Mouse (Mus musculus) limb, embryonic 15.5 days (tissue): ENCODE measurements at regions not wholly inside any gene's neighbourhood (a gene's known extent, or its start where the extent isn't known, plus 50 kb on each side); places are given as distances from the start of the nearest gene placed in this dataset.

Experiments used
- ATAC-seq: fragments of 200-750 bp; cut with Nextera tagmentation; 2 replicates; pipeline ENCODE4 v1.8.0; 2017; ENCODE audit warnings: low read depth, moderate TSS enrichment; ENCODE audit not compliant: insufficient number of reproducible peaks, low FRiP score, low TSS enrichment
- H3K27ac ChIP-seq: fragments of 300-500 bp; sonication (generic); 2 replicates; pipeline ENCODE4 v1.5.1; 2015; ENCODE audit warnings: moderate library complexity, mild to moderate bottlenecking, inconsistent platforms
- H3K27me3 ChIP-seq: fragments of 300-500 bp; sonication (generic); 2 replicates; pipeline ENCODE4 v1.6.1; 2015; ENCODE audit warnings: inconsistent platforms
- H3K36me3 ChIP-seq: fragments of 300-500 bp; sonication (generic); 2 replicates; pipeline ENCODE4 v1.6.1; 2015; ENCODE audit warnings: inconsistent platforms
- H3K4me1 ChIP-seq: fragments of 300-500 bp; sonication (generic); 2 replicates; pipeline ENCODE4 v1.6.1; 2015; ENCODE audit warnings: inconsistent platforms
- H3K4me2 ChIP-seq: fragments of 300-500 bp; sonication (generic); 2 replicates; pipeline ENCODE4 v1.6.1; 2015; ENCODE audit warnings: mild to moderate bottlenecking, inconsistent platforms
- H3K4me3 ChIP-seq: fragments of 300-500 bp; sonication (generic); 2 replicates; pipeline ENCODE4 v1.5.1; 2015; ENCODE audit warnings: mild to moderate bottlenecking, inconsistent platforms
- H3K9ac ChIP-seq: fragments of 300-500 bp; sonication (generic); 2 replicates; pipeline ENCODE4 v1.6.1; 2015; ENCODE audit warnings: inconsistent platforms
- H3K9me3 ChIP-seq: fragments of 300-500 bp; sonication (generic); 2 replicates; pipeline ENCODE4 v1.6.1; 2016; ENCODE audit warnings: inconsistent platforms
- WGBS: fragments of 180-500 bp; shearing (Covaris S2); methylation state at CpG from one replicate; pipeline ENCODE4 v1.1.7; 2015; 5-methylcytosine and 5-hydroxymethylcytosine counted together

DNA sequence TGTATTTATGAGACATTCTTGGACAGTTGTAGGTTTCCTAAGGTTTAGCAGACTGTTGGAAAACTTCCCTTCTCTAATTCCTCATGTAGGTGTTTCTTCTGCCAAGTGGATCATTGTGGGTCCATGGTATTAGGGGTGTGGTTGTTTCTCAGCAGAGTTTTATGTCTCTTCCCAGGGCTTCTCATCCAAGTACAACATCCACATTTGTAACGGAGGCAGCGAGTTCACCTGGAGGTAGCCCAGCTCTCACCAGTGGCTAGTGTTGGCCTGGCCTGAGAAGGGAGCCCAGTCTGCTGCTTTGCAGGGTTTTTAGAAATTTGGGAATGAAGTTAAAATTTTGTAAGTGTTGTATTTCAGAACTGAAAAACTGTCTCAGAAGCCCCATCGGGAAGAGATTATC is 122.4 kb downstream of the Wnt5a start:
- Histone ChIP-seq H3K9ac (no peak overlapping the region), H3K27ac (no peak overlapping the region), H3K4me2 (no peak overlapping the region), H3K36me3 (no peaks in the 10 kb centered on the region), H3K4me3 (no peak overlapping the region), H3K9me3 (no peaks in the 10 kb centered on the region), H3K27me3 (no peaks in the 10 kb centered on the region), H3K4me1 (no peaks in the 10 kb centered on the region; the same call in 1 of the 2 replicates)
- ATAC-seq, result no peak
- 65% methylated on average over 3 of the region's 3 CpGs for WGBS

DNA sequence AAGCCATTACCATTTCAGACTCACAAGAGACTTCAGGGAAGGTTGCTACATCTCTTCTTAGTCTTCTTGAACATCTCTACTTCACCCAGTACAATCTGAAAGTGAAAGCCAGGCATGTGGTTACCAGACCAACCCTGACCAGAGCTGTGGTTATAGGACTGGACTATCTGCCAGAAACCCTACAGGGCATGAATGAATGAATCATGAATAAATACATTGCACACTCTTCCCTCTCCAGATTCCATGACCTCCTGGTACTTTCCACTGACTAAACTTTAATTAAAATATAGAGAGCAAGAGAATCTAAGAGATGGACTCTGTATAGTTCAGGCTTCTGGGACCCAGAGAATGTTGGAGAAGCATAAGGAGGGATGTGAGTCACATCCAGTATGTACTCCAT is 130.6 kb downstream of the Wnt5a start:
- Histone ChIP-seq H3K27ac (no peak overlapping the region), H3K27me3 (no peaks in the 10 kb centered on the region), H3K4me2 (no peak overlapping the region), H3K4me3 (no peak overlapping the region), H3K9ac (no peak overlapping the region), H3K36me3 (no peaks in the 10 kb centered on the region), H3K9me3 (no peaks in the 10 kb centered on the region), H3K4me1 (no peaks in the 10 kb centered on the region)
- no peak for ATAC-seq

- no peak for ATAC-seq
These were observed 134.5 kb downstream of the Wnt5a start for GRCm38 (mm10) chr14:28639056-28639455.

GRCm38 (mm10) chr14:28645807-28646206 is 141.3 kb downstream of the Wnt5a start:
- H3K27ac ChIP-seq, result no peak overlapping the region
- H3K27me3 ChIP-seq, result no peaks in the 10 kb centered on the region
- no peak overlapping the region for H3K4me2 ChIP-seq
- H3K4me1 ChIP-seq, result no peaks in the 10 kb centered on the region
- ATAC-seq, result no peak
- H3K9me3 ChIP-seq, result no peaks in the 10 kb centered on the region
- H3K36me3 ChIP-seq, result no peaks in the 10 kb centered on the region
- WGBS, result 75% methylated on average over 2 of the region's 2 CpGs
- no peak overlapping the region for H3K9ac ChIP-seq
- no peak overlapping the region for H3K4me3 ChIP-seq

More at GRCm38 (mm10) chr14:28639056-28639455, 134.5 kb downstream of the Wnt5a start:
- Histone ChIP-seq H3K9ac (no peak overlapping the region), H3K36me3 (no peaks in the 10 kb centered on the region), H3K4me2 (no peak overlapping the region), H3K27me3 (no peaks in the 10 kb centered on the region), H3K27ac (no peak overlapping the region), H3K4me1 (no peaks in the 10 kb centered on the region), H3K9me3 (no peaks in the 10 kb centered on the region), H3K4me3 (no peak overlapping the region)
- WGBS, result 78% methylated on average over 5 of the region's 5 CpGs

DNA sequence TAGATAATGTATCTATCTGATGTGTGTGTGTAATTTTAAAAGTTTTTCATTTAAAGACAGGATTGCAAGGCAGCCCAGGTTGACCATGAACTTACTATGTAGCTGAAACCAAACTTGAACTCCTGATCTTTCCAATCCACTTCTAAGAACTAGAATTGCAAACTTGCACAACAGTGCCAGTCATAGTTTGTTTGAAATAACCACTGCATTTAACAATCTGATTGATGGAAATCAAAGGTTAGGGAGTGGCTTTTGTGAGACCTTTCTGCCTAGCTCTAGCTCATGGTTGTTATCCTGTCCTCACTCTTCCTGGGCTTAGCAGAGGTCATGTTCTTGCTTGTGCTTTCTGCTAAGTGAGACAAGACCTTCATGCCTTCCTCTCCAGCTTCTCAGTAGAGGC is 144.9 kb downstream of the Wnt5a start:
- Histone ChIP-seq H3K36me3 (no peaks in the 10 kb centered on the region), H3K4me3 (no peak overlapping the region), H3K4me2 (no peak overlapping the region), H3K9ac (no peak overlapping the region), H3K27me3 (no peaks in the 10 kb centered on the region), H3K4me1 (0 out of 2 replicates have a peak, but pooled peaks cover 4% of the 10 kb centered on the region), H3K27ac (no peak overlapping the region), H3K9me3 (no peaks in the 10 kb centered on the region)
- ATAC-seq, result no peak

DNA sequence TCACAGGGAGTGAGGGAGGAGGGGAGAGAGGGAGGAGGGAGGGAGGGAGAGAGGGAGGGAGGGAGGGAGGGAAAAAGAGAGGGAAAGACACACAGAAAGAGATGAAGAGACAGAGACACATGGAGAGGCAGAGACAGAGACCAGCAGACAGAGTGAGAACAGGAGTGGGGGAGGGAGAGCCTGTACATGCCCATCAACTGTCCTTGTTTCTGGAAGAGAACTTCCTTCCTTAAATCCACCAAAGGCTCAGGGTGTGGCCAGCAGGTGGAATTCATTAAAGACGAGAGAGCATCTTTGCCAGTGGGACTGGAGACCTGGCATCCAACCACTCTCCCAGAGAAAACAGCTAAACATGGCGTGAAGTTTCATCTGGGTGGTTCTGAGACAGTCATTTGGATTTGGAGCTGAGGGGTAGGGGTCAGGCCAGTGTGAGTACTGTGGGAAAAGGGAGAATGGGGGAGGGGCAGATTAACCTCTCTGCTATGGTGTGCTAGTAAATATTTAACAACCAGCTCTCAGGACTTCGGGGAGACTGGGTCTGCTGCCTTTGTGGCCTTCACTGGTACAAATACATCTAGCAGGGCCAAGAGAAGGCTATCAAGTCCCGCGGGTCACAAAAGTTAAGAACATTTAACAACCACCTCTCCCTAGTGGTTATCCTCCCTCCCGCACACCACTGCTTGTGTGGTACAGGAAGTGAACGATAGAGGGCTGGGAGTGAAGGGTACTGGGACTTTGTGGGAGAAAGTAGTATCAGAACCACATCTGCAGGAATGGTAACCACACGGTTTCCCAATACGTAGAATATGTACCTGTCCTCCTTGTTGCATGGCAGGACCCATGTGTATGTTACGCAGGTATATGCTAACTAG is 148.7 kb downstream of the Wnt5a start:
- H3K4me3 ChIP-seq, result no peak overlapping the region
- no peak for ATAC-seq
- no peak overlapping the region for H3K9ac ChIP-seq
- H3K27ac ChIP-seq, result no peak overlapping the region
- no peak overlapping the region for H3K4me2 ChIP-seq
- H3K27me3 ChIP-seq, result no peaks in the 10 kb centered on the region
- no peaks in the 10 kb centered on the region for H3K36me3 ChIP-seq
- WGBS, result 58% methylated on average over 10 of the region's 10 CpGs
- H3K4me1 ChIP-seq, result peaks cover 9% of the 10 kb centered on the region; the same call in 1 of the 2 replicates
- H3K9me3 ChIP-seq, result no peaks in the 10 kb centered on the region

- H3K36me3 ChIP-seq, result no peaks in the 10 kb centered on the region
- H3K27ac ChIP-seq, result no peak overlapping the region
- H3K9ac ChIP-seq, result no peak overlapping the region
- H3K4me2 ChIP-seq, result no peak overlapping the region
- 53% methylated on average over 8 of the region's 8 CpGs for WGBS
- H3K4me1 ChIP-seq, result peaks cover 16% of the 10 kb centered on the region; the same call in 1 of the 2 replicates
- no peaks in the 10 kb centered on the region for H3K9me3 ChIP-seq
- H3K27me3 ChIP-seq, result no peaks in the 10 kb centered on the region
- no peak overlapping the region for H3K4me3 ChIP-seq
- no peak for ATAC-seq
These were observed 152.7 kb downstream of the Wnt5a start for GRCm38 (mm10) chr14:28657216-28657615.

GRCm38 (mm10) chr14:28660872-28661588 is 156.5 kb downstream of the Wnt5a start:
- no peaks in the 10 kb centered on the region for H3K27me3 ChIP-seq
- H3K36me3 ChIP-seq, result no peaks in the 10 kb centered on the region
- H3K27ac ChIP-seq, result no peak overlapping the region
- no peak overlapping the region for H3K4me3 ChIP-seq
- no peak overlapping the region for H3K9ac ChIP-seq
- H3K4me2 ChIP-seq, result no peak overlapping the region
- H3K4me1 ChIP-seq, result peaks cover 29% of the 10 kb centered on the region
- H3K9me3 ChIP-seq, result no peaks in the 10 kb centered on the region
- WGBS, result 56% methylated on average over 5 of the region's 5 CpGs
- no peak for ATAC-seq

GRCm38 (mm10) chr14:28663316-28663715 is 158.8 kb downstream of the Wnt5a start:
- Histone ChIP-seq H3K4me2 (no peak overlapping the region), H3K4me3 (no peak overlapping the region), H3K27ac (no peak overlapping the region), H3K9me3 (no peaks in the 10 kb centered on the region), H3K9ac (no peak overlapping the region), H3K4me1 (peaks cover 25% of the 10 kb centered on the region), H3K36me3 (no peaks in the 10 kb centered on the region), H3K27me3 (no peaks in the 10 kb centered on the region)
- 81% methylated on average over 1 of the region's 1 CpGs for WGBS
- ATAC-seq, result no peak

GRCm38 (mm10) chr14:28664121-28664520 is 159.6 kb downstream of the Wnt5a start:
- H3K4me1 ChIP-seq, result peaks cover 25% of the 10 kb centered on the region
- no peaks in the 10 kb centered on the region for H3K9me3 ChIP-seq
- no peak overlapping the region for H3K9ac ChIP-seq
- H3K4me3 ChIP-seq, result no peak overlapping the region
- no peak for ATAC-seq
- H3K27me3 ChIP-seq, result no peaks in the 10 kb centered on the region
- 15% methylated on average over 7 of the region's 7 CpGs for WGBS
- H3K27ac ChIP-seq, result no peak overlapping the region
- H3K36me3 ChIP-seq, result no peaks in the 10 kb centered on the region
- H3K4me2 ChIP-seq, result no peak overlapping the region

DNA sequence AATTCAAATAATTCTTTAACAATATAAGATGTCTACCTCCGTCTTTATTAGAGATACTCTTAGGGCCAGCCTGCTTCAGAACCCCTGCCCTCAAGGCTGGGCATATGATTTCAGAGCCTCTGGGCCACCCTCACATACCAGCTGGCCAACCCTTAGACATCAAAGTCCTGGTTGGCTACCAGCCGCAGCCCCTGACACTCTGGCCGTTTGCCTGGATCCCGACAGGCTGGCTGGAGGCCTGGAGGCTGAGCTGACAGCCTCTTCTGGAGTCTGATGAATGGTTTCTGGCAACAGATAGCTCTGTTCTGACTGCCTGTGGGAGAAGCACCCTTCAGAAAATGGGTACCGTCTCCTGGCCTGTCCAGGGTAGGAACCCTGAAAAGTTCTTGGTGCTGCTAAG is 170.9 kb downstream of the Wnt5a start:
- H3K27me3 ChIP-seq, result no peaks in the 10 kb centered on the region
- no peak overlapping the region for H3K9ac ChIP-seq
- no peak overlapping the region for H3K27ac ChIP-seq
- H3K36me3 ChIP-seq, result no peaks in the 10 kb centered on the region
- H3K4me2 ChIP-seq, result no peak overlapping the region
- no peaks in the 10 kb centered on the region for H3K9me3 ChIP-seq
- no peak for ATAC-seq
- H3K4me1 ChIP-seq, result peaks cover 15% of the 10 kb centered on the region
- H3K4me3 ChIP-seq, result no peak overlapping the region
- WGBS, result 22% methylated on average over 5 of the region's 5 CpGs

GRCm38 (mm10) chr14:28699780-28700179 is 195.2 kb downstream of the Wnt5a start:
- H3K36me3 ChIP-seq, result no peaks in the 10 kb centered on the region
- no peak overlapping the region for H3K4me3 ChIP-seq
- H3K4me2 ChIP-seq, result no peak overlapping the region
- ATAC-seq, result no peak
- H3K9ac ChIP-seq, result no peak overlapping the region
- no peaks in the 10 kb centered on the region for H3K4me1 ChIP-seq
- H3K9me3 ChIP-seq, result no peaks in the 10 kb centered on the region
- H3K27ac ChIP-seq, result no peak overlapping the region
- no peaks in the 10 kb centered on the region for H3K27me3 ChIP-seq
- WGBS, result 46% methylated on average over 2 of the region's 2 CpGs
